Mouse (Mus musculus) megakaryocyte progenitor cell, adult 5-6 weeks (primary cell): ENCODE measurements around the gene Pacsin1. TPM values are rescaled to one million over a fixed set of nuclear protein-coding genes. Genes with fewer than 3 reads are reported as not detected.
"Not testable (repeated sequence)": the region's sequence is repeated elsewhere in the genome, so short reads cannot be mapped to it uniquely, and the experiment has no call there.

Experiments
- ATAC-seq: replicated peaks from 2 replicates; pipeline ENCODE4 v1.8.0; 2016; ENCODE audit warnings: mild to moderate bottlenecking, moderate TSS enrichment, inconsistent platforms; ENCODE audit not compliant: poor library complexity
- total RNA-seq, 2 experiments: library from RNA; stranded (forward) in 1 of 2; stranded (reverse) in 1 of 2; fragments of 157-497, 149-512 nt in 1 of 2; fragments of 200-1000 nt in 1 of 2; gene quantifications; 2 replicates each; pipeline versions ENCODE4 v1.2.3 to v1.2.4; 2015 to 2017

The Pacsin1 gene
- total RNA-seq, 2 experiments from 2014 or later = not detected

DNA sequence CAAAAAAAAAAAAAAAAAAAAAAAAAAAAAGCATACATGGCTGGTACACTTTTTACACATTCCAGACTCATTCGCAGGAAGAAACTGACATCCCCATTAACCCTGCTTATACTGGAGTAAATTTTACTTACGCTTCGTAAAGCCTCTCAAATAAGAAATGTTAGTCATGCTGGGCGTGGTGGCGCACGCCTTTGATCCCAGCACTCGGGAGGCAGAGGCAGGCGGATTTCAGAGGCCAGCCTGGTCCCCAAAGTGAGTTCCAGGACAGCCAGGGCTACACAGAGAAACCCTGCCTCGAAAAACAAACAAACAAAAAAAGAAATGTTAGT, 19.8 kb upstream of the Pacsin1 start:
- ATAC-seq = not testable (repeated sequence)

DNA sequence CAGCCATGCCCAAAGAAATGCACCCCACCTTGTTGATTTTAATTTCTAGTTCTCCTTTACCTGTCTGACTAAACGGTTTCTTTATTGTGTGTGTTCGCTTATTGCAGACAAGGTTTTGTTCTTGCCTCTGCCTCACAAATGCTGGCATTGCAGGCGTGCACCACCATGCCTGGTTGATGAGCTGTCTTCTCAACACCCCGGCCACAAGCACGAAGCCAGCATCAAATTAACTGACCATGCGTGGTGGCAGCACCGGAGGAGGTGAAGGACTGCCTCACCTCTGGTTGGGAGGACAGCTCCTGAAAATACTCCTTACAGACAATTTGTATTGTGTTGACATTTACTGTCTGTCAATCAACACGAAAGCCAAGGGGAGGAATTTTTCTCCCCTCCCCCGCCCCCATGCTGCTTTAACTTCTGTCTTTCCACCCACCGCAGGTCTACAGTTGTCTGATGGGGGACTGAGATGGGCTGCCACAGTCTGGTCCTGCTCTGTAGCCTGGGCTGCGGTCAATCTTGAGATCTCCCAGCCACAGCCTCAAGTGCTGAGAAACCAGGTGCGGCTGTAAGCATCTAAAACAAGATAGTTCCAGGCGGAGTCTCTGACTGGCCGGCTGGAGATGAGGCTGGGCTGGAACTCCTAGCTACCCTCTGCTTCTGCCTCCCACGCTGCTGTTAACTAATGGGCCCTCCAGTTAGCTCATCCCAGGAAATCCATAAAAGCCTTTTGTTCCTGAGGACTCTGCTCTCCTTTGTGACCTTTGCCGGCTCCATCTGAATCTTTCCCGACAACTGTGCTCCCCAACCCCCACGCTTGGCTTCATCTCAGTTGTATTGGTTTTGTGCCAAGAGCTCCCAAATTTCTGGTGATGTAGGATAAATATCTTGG, 18.9 kb upstream of the Pacsin1 start, which contains the start of gene Rps10:
TSS of gene Rps10 (minus strand) at position 538 of the 889 bp plus-strand sequence.
- ATAC-seq = no peak

DNA sequence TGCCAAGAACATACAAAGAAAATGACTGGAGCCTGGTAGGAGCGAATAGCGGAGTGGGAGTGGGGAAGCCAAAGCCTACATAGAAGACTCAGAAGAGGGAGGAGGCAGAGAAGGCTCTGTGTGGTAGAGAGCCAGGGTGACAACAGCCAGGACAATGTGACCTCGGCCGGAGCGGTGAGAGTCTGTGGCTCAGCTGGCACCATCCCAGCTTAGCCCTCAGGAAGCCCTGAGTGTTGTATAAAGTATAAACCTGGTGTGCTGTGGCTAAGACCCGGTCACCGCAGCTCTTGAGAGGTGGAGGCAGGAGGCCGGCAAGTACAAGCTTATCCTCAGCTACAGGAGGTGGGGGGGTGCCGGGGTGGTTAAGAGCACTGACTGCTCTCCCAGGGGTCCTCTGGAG, 18.0 kb upstream of the Pacsin1 start:
- ATAC-seq = no peak

DNA sequence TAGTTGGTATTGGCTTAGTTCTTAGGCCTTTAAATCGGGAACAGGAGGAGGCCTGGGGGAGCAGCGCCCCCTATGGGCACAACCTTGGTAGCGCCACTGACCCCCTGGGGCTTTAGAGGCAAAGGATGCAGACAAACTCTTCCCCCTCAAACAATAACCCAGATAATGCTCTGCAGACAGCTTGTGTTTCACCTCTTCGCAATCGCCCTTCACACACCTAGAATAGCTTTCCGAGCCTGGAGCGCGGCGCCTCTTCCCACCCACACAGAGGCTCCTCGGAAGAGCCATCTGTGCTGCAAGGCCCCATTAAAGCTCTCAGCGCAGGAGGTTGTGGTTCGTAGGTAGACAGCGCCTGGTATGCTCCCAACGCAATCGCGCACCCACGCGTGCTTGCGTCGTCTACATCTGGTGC, 16.4 kb upstream of the Pacsin1 start:
- ATAC-seq = no peak

DNA sequence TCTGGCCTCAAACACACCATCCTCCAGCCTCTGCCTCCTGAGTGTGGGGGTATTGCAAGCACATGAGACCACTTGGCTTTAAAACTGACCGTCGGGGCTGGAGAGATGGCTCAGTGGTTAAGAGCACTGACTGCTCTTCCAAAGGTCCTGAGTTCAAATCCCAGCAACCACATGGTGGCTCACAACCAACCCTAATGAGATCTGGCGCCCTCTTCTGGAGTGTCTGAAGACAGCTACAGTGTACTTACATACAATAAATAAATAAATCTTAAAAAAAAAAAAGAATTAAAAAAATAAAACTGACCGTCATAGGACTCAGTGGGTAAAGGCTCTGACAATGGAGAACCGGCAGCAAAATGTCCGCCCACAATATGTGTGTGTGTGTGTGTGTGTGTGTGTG, 15.5 kb upstream of the Pacsin1 start:
- ATAC-seq = not testable (repeated sequence)

DNA sequence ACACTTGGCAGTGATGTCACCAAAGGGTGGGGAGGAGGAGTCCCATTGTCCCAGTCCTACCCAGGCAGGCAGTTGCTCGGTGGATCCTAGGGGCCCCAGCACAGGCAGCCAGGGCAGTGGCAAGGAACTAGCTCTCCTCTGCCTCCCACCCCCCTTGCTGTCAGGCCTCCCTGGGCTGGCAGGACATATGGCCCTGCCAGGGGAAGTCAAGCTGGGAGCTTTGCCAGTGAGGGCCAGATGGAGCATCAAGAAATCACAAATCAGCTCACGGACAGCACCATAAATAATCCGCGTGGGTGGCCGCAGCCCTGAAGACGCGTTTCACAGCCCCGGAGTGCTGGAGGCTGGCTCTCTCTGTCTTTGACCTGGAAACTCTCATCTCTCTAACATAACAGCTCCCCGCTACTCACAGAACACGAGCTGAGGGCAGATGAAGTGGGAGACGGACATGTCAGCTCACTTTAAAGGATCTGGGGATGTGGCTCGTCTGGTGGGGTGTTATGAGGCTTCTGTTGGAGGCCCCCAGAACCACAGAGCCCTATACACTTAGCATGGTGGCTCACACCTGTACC, 12.7 kb upstream of the Pacsin1 start:
- peak; percentile 72 for ATAC-seq

DNA sequence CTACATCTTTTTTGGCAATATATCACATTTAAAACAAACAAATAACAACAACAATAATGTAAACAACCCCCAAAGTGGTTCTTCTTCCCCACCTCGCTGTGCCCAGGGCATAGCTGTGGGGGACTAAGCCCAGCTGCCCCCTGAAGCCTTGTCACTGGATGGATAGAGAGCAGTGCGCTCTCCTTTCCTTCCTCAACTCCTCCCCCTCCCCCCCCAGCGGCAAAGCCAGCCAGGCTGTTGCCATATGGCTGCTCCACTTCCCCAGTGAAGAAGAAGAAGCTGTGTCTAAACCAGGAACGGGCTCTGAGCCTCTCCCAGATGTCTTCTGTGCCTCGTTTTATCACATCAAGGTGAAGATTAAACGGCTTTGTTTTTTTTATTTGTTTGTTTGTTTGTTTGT, 12.2 kb upstream of the Pacsin1 start:
- peak; percentile 51 for ATAC-seq

DNA sequence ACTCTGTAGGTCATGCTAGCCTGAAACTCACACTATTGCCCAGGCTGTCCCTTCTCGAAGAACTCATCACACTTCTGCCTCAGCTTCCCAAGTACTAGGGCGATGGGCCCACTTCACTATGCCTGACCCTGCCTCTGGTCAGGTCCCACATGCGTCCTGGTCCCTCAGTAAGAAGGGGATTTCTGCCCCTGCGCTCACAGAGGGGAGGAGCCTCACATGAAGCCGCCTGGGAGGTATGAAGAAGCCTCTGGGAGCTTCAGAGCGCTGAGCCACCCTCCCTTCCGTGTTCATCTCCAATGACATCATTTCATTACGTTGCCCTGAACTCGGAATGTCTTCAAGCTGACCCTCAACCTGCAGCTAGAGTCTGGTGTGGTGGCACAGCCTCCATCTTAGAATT, 11.6 kb upstream of the Pacsin1 start:
- no peak for ATAC-seq

DNA sequence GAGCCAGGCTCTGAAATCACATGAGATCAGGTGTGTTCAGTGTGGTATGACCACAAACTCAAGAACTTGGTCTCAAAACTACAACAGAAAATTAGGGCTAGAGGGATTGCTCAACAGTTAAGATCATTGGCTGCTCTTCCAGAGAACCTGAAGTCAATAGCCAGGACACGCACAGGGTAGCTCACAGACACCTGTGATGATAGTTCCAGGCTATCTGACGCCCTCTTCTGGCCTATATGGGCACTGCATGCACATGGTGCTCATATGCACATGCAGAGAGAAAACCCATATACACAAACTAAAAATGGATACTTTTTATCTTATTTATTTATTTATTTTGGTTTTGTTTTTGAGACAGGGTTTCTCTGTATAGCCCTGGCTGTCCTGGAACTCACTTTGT, 10.7 kb upstream of the Pacsin1 start:
- no peak for ATAC-seq

DNA sequence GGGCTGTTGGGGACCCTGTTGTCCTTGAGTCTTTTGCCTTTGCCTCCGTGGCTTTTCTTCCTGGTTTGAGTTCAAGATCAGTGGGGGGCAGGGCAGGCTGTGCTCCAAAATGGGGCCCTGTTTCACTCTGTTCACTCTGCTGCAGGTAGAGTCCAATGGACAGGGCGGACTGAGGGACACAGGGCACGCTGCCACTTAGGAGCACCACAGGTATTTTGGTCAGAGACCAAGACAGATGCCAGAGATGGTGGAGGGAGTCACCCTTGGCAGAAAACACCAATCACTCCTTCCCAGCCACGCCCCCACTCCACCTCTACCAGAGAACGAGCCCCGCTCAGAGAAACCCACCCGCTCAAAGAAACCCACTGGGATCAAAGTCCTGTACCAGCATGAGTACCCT, 9.5 kb upstream of the Pacsin1 start:
- no peak for ATAC-seq

DNA sequence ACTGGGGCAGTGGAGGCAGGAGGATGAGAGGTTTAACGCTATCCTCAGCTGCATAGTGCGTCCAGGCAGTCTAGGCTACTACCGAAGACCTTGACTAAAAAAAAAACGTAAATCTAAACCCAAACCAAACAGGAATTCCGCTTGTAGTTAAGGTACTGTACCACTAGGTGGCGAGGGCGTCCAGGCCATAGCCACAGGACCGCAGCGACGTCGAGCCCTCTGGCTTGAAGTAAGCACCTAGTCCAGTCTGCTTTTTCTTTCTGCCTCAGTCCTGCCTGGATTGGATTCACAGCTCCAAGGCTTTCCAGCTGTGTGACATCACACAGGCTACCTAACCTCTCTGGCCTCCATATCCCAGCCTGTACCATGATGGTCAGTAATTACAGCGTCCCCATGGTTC, 5.1 kb upstream of the Pacsin1 start:
- ATAC-seq = peak; percentile 90

DNA sequence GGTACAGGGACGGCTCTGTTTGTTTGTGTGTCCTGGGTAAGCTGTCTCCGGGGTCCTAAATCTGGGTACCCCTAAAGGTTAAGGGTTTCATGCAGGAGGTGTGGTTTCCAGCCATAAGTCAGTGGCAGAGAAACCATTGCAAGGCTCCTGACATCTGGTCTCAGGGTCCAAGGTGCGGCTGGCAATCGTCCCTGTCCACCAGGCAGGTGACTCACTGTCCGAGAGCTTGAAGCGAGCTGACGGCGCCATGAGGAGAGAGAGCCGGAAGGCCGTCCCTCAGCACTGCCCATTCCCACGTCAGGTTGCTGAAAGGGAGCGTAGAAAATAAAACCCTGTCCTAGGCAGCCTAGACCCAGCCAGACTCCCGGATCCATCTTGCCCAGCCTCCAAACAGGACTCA, 4.7 kb upstream of the Pacsin1 start:
- ATAC-seq = no peak

DNA sequence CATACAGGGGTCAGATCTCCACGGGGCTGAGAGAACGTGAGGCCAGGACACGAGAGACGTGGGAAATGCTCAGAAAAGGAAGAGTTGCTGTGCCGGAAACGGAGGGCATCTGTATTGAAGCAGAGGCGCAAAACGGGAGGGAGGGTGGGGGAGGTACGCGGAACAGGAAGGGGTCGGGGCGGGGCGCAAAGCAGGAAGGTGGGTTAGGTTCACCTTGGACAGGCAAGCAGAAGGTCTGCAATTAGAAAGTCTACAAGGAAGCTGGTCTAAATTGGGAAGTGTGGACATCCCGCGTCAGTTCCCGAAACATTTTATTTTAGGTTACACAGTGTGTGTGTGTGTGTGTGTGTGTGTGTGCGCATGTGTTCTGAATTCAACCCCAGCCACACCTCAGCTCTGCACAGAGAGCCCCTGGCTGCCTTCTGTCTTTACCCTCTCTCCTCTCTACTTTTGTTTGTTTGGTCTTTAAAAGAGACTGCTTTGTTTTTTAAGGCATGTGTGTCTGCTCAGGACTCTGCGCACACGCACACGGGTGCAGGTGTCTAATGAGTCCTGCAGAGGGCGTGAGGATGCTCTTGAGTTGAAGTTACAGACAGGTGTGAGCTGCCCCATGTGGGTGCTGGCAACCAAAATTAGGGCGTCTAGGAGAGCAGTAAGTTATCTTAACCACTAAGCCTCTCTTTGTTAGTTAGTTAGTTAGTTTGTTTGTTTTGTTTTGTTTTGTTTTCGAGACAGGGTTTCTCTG, 3.1 kb upstream of the Pacsin1 start:
- 0 out of 2 replicates have a peak, but pooled peaks have one; percentile 7 for ATAC-seq

DNA sequence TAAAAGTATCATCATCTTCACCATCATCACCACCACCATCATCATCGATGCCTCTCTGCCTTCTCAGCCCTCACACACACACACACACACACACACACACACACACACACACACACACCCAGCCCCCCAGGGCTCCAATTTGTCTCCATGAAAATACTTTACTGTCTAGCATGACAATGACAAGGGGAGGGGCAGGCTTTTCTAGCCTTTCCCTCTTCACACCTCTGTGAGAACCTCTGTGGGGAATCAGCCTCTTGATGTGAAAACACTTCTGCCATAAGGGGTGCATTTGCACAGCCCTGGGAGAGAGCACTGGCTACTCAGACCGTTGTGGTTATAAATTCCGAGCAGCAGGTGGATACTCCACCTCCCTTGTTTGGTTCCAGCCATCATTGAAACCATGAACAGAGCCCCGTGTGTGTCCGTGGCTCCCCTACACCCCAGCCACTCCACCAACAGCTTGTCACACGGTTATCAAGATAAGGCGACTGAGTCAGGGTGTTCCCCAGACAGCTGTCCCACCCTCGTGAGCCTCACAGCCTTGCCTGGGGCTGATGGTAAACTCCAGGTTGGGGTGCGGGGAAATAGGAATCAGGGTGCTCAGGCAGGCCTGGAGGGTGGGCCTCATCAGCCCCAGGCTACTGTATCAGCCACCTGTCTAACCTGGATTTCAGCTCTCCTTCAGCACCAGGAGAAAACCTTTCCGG, 1.9 kb upstream of the Pacsin1 start:
- ATAC-seq = peak; percentile 43

DNA sequence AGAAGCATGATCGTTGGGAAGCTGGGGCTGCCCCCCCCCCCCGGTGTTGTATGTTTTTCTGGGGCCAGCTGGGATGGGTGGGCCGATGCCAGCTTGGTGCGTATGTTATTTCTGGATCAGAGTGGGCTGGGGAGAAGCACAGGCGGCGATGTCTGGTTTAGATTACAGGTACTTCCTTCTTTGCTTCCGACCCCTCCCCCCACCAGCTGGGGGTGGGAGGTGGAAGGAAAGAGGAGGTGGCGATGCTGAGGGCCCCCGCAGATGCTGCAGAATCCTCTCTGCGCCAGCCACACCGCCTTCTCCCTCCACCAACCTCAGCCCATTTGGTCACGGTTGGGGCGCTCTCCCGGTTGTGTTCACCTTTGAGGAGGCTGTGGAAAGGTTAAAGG, 696 bp downstream of the Pacsin1 start:
- no peak for ATAC-seq

DNA sequence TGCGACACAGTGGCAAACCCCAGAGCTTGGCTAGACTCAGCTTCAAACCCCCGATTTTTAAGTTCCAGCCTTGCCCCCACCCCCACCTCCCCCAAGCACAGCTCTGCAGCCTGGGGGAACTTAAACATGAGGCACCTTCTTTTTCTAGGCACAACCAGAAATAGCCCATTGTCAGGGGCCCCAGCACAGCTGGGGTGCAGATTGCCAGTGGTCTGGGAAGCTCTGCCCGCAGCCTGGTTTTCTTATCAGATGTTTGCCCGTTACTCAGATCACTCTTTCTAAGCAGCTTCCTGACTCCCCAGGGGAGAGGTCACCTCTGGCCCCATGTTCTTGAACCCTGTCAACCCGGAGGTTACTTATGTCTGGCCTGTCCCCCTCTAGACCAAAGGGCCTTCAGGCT, 1.1 kb downstream of the Pacsin1 start:
- no peak for ATAC-seq

DNA sequence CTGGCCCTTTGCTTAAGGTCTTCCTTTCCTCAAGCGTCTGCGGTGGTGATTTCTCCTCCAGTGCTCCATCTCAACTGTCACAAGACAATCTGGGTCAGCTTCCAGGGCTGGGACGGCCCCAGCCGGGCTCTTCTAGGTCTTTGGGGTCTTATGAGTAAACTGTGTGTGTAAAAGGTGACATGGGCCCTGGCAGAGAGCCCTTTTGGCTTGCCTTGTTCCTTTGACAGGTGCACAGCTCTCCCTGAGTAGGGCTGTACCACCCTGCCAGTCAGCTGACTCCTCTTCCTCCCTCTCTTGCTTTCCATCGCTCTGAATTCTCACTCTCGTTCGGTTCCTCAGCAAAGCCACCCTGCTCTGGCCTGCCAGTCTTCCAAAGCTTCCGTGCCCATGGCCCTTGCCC, 1.8 kb downstream of the Pacsin1 start:
- ATAC-seq = no peak

DNA sequence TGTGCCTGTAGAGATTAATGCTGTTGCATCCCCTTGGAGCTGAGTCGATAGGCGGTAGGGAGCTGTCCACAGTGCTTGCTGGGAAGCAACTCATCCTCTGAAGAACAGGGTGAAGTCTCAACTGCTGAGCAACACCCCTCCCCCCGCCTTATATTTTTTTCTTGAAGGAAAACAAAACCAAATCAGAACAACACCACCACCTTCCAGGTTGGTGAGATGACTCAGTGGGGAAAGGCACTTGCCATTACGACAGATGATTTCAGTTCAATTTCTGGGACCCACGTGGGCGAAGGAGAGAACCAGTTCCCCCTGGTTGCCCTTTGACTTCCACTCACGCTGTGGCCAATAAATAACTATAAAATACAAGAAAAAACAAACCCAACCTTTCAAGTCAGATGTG, 3.5 kb downstream of the Pacsin1 start:
- no peak for ATAC-seq

DNA sequence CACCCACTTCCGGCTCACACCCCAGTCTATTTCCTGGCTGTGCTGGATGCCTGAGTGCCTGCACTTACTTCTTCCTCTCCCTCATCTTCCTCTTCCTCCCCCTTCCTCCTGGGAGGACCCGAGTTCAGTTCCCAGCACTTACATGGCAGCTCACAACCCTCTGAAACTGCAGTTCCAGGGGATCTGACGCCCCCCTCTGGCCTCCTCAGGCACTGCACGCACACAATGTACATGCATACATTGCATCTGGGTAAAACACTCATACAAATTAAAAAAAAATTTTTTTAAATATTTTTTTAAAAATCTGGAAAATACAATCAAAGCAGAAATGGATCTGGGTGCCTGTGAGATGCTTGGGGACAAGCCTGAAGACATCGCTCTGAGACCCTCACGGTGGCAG, 16.4 kb downstream of the Pacsin1 start:
- no peak for ATAC-seq

DNA sequence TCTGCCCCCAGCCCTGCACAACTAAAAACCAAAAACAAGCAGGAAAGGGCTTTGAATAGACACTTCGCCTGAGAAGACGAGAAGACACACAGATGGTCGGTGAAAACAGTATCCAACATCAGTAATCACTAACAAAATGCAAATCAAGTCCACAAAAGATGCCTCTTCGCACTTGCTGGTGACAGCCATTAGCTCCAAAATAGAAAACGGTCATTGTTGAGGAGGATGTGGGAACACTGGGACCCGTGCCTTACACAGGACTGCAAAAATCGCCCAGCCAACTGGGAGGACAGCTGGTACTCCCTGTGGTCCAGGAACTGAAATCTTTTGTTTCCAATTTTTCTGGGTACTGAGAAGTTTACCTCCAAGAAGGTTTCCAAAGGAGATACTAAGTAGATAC, 18.6 kb downstream of the Pacsin1 start:
- ATAC-seq = no peak

DNA sequence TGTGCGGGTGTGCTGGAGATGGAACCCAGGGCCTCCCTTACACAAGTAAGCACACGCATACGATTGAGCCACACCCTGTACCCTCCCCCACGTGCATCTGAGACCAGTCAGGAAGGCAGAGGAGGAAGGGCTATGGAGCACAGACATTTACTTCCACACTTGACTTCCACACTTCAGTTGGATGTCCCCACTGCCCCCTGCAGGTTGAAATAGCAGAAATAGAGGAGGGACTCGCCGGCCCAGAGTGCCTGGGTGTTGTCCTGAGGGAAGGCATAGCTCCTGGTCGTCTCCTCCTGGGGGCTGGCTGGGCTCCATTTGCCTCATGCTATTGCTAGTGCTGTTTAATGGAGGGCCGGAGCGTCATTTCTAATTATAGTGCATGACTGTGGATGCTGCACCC, 20.1 kb downstream of the Pacsin1 start:
- ATAC-seq = peak; percentile 44; the same call in 1 of the 2 replicates
